Mouse (Mus musculus): ENCODE results near the gene Polr2c. TPM values are rescaled to one million over a fixed set of nuclear protein-coding genes. Genes with fewer than 3 reads are reported as not detected.

Gene Polr2c
- polyA plus RNA-seq, 1 experiment from 2014 or later, result 176 TPM

DNA sequence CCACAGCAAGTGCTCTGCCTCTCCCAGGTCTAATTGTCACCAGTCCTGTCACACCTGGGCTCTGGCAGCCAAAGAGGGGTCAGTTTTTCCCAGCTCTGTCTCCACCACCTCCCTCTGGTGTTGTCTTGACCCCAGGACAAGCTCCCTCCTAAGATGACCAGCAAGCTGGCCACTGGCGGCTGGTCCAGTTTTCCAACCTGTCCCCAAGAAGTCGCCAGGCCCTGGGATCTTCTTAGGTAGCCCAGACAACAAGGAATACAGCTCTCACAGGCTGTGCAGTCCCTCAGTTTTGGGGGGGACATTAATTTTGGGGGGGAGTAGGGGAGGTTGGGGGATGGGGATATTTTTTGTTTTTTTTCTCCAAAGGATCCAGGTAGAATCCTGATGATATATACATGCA is 15.3 kb downstream of the Polr2c start:
- DNase-seq (ENCODE audit: low spot score), result no peak
- H3K27ac ChIP-seq (replicated peaks), result no peak overlapping the region
- WGBS, result 71% methylated on average over 2 of the region's 2 CpGs
- peaks cover 72% of the 10 kb centered on the region for H3K4me1 ChIP-seq
- H3K9me3 ChIP-seq (replicated peaks), result no peaks in the 10 kb centered on the region
- no peak overlapping the region for H3K4me3 ChIP-seq
- H3K27me3 ChIP-seq (ENCODE audit: low read depth, poor library complexity, severe bottlenecking), result peaks cover 75% of the 10 kb centered on the region
- H3K36me3 ChIP-seq, result no peaks in the 10 kb centered on the region; the same call in 1 of the 2 replicates

- no peaks in the 10 kb centered on the region for H3K9me3 ChIP-seq (replicated peaks)
- peaks cover 61% of the 10 kb centered on the region for H3K4me1 ChIP-seq
- no peaks in the 10 kb centered on the region for H3K36me3 ChIP-seq
- H3K27ac ChIP-seq (replicated peaks), result no peak overlapping the region
- peaks cover 77% of the 10 kb centered on the region for H3K27me3 ChIP-seq (ENCODE audit: low read depth, poor library complexity, severe bottlenecking)
- 16% methylated on average over 6 of the region's 6 CpGs for WGBS
- peak; percentile 68 for DNase-seq (ENCODE audit: low spot score)
- H3K4me3 ChIP-seq, result 0 out of 2 replicates have a peak overlapping the region, but pooled peaks have one; percentile 0
Observed at GRCm38 (mm10) chr8:94874358-94874757, 17.1 kb downstream of the Polr2c start.

DNA sequence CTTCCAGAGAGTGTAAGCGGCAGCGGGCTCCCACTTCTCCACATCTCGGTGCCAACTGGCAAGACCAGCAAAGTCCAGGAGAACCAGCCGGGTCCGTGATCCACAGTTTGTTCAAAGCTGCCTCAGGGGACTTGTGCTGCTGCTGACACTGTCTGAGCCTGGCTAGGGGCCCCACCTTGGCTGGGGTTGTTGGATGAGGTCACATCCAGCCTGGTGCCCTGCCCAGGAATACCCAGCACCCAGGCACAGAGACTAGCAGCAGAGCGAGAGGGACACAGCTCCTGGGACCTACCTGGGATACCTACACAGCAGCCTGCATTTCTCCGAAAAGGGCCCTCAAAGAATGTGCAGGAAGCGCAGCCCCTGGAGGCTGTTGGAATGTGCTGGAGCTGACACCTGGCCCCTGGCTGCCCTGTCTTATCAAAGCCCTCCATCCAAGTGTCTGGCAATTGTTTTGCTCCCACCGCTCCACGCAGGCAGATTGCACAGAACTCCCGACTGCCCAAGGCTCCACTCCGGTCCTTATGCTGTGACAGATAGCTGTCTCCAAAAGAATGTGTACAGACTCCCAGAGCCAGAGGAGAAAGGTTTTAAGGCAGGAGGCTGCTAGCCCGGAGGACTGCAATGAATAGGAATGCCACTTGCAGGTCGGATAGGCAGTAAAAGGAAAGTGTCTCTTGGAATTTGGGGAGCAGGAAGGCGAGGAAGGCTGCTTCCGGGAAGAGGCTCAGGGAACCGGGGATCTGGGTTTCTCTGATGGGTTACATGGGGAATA is 18.0 kb downstream of the Polr2c start:
- 20% methylated on average over 17 of the region's 17 CpGs for WGBS
- Histone ChIP-seq H3K27me3 (ENCODE audit: low read depth, poor library complexity, severe bottlenecking) (peaks cover 68% of the 10 kb centered on the region), H3K4me3 (peak overlapping the region; percentile 69), H3K36me3 (no peaks in the 10 kb centered on the region), H3K27ac (replicated peaks) (peak overlapping the region; percentile 69; the same call in 1 of the 2 replicates), H3K9me3 (replicated peaks) (no peaks in the 10 kb centered on the region), H3K4me1 (peaks cover 52% of the 10 kb centered on the region)
- DNase-seq (ENCODE audit: low spot score), result no peak

GRCm38 (mm10) chr8:94875871-94876150 is 18.6 kb downstream of the Polr2c start:
- peak overlapping the region; percentile 69; the same call in 1 of the 2 replicates for H3K27ac ChIP-seq (replicated peaks)
- peaks cover 63% of the 10 kb centered on the region for H3K27me3 ChIP-seq (ENCODE audit: low read depth, poor library complexity, severe bottlenecking)
- H3K4me1 ChIP-seq, result peaks cover 46% of the 10 kb centered on the region
- under 1% methylated on average over 20 of the region's 20 CpGs for WGBS
- H3K9me3 ChIP-seq (replicated peaks), result no peaks in the 10 kb centered on the region
- peak overlapping the region; percentile 69 for H3K4me3 ChIP-seq
- H3K36me3 ChIP-seq, result no peaks in the 10 kb centered on the region
- no peak for DNase-seq (ENCODE audit: low spot score)

DNA sequence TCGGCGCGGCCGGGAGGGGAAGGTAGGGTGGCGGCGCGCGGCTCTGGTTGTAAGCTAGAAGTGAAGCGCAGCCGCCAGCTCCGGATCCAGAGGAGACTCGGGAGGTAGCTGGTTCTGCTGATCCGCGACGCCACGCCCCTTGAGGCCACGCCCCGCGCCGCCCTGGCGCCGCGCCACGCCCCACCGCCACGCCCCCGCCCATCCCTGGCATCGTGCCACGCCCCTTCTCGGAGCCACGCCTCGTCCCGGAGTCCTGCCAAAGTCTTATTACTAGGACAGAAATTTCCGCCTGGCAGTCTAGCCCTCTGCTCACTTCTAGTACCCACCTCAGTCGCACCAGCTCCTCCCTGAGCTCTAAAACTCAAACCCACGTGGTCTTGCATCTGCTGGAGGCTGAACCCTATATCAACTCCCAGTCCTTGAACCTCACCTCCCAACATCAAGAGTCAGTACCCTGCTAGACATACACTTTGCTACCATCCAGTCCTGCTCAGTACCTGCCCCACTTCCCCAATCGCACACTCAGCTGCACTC is 19.0 kb downstream of the Polr2c start, which contains the start of gene Dok4:
TSS of gene Dok4 (minus strand) at position 134 of the 534 bp plus-strand sequence.
- Histone ChIP-seq H3K36me3 (no peaks in the 10 kb centered on the region), H3K27me3 (ENCODE audit: low read depth, poor library complexity, severe bottlenecking) (peaks cover 60% of the 10 kb centered on the region), H3K27ac (replicated peaks) (peak within 1 kb of the TSS; percentile 69; the same call in 1 of the 2 replicates), H3K4me1 (peaks cover 42% of the 10 kb centered on the region), H3K4me3 (peak within 1 kb of the TSS; percentile 69), H3K9me3 (replicated peaks) (no peaks in the 10 kb centered on the region)
- WGBS, result 1% methylated on average over 37 of the region's 37 CpGs
- peak; percentile 90 for DNase-seq (ENCODE audit: low spot score)

GRCm38 (mm10) chr8:94876820-94877219 is 19.6 kb downstream of the Polr2c start:
- H3K4me1 ChIP-seq, result peaks cover 36% of the 10 kb centered on the region
- H3K9me3 ChIP-seq (replicated peaks), result no peaks in the 10 kb centered on the region
- WGBS, result 47% methylated on average over 3 of the region's 3 CpGs
- DNase-seq (ENCODE audit: low spot score), result no peak
- H3K4me3 ChIP-seq, result 0 out of 2 replicates have a peak overlapping the region, but pooled peaks have one; percentile 69
- no peak overlapping the region for H3K27ac ChIP-seq (replicated peaks)
- no peaks in the 10 kb centered on the region for H3K36me3 ChIP-seq
- H3K27me3 ChIP-seq (ENCODE audit: low read depth, poor library complexity, severe bottlenecking), result peaks cover 55% of the 10 kb centered on the region

DNA sequence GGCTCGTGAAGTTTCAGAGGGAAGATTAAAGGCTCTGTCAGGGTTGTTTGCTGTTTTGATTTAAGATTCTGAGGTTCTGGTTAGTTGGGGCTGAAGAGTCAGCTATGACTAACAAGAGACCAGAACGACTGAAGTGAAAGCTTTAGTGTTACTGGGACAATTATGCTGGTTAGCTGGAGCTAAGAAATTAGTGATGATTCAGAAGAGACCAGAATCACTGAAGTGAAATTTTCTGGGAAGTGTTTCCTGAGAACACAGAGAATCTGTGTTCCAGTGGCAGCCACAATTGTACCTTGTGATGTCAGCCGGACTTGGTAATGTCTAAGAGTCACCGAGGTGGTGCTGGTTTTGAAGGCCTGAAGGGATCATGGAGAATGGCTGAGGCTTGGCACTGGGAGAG is 23.5 kb downstream of the Polr2c start:
- Histone ChIP-seq H3K27ac (replicated peaks) (no peak overlapping the region), H3K4me1 (peaks cover 11% of the 10 kb centered on the region), H3K27me3 (ENCODE audit: low read depth, poor library complexity, severe bottlenecking) (peaks cover 19% of the 10 kb centered on the region), H3K4me3 (no peak overlapping the region), H3K36me3 (no peaks in the 10 kb centered on the region), H3K9me3 (replicated peaks) (no peaks in the 10 kb centered on the region)
- no peak for DNase-seq (ENCODE audit: low spot score)
- 82% methylated on average over 4 of the region's 4 CpGs for WGBS

- H3K4me1 ChIP-seq, result no peaks in the 10 kb centered on the region
- WGBS, result 44% methylated on average over 14 of the region's 14 CpGs
- no peak for DNase-seq (ENCODE audit: low spot score)
- no peak overlapping the region for H3K4me3 ChIP-seq
- H3K9me3 ChIP-seq (replicated peaks), result no peaks in the 10 kb centered on the region
- no peak overlapping the region for H3K27ac ChIP-seq (replicated peaks)
- H3K36me3 ChIP-seq, result no peaks in the 10 kb centered on the region
- H3K27me3 ChIP-seq (ENCODE audit: low read depth, poor library complexity, severe bottlenecking), result no peaks in the 10 kb centered on the region; the same call in 1 of the 2 replicates
Observed at GRCm38 (mm10) chr8:94888383-94889036, 31.3 kb downstream of the Polr2c start.

DNA sequence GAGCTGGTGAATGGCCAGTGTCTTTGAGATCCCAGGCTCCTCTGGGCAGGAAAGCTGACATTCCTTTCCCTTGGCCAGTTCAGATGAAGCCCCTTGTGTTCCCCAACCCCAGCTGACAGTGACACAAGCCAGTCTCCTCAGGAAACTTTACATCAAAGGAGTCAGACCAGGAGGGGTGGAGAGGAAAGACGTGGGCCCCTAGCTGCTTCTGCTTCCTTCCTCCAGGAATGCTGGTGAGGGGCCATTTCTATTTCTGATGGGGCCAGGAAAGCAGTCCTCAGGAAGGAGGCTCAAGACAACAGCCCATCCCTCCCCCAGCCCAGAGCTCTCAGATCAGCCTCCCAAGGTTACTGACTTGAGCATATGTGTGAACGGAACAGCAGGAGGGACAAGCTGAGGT is 35.7 kb downstream of the Polr2c start:
- Histone ChIP-seq H3K27me3 (ENCODE audit: low read depth, poor library complexity, severe bottlenecking) (no peaks in the 10 kb centered on the region; the same call in 1 of the 2 replicates), H3K27ac (replicated peaks) (no peak overlapping the region; the same call in 1 of the 2 replicates), H3K36me3 (no peaks in the 10 kb centered on the region), H3K9me3 (replicated peaks) (no peaks in the 10 kb centered on the region), H3K4me3 (no peak overlapping the region), H3K4me1 (no peaks in the 10 kb centered on the region)
- no peak for DNase-seq (ENCODE audit: low spot score)
- 48% methylated on average over 2 of the region's 2 CpGs for WGBS

DNA sequence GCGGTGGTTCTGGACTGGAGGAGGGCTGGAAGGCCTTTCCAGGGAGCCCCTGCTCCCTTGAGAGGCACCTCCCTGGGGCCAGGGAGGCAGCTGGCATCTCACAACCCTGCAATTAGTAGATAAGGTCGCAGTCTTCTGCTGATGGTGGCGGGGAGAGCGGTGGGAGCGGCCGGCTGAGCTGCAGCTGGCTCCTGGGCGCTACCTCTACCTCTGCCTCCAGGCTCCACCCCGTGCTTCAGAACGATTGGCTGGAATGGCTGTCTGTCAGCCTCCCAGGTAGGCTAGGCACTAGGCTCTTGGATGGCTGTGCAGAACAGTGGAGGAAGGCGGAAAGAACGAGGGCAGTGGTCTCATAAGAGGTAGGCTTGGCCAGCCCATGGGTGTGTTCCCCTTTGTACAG is 42.0 kb downstream of the Polr2c start:
- H3K4me1 ChIP-seq, result peaks cover 32% of the 10 kb centered on the region
- peaks cover 19% of the 10 kb centered on the region; the same call in 1 of the 2 replicates for H3K27me3 ChIP-seq (ENCODE audit: low read depth, poor library complexity, severe bottlenecking)
- H3K9me3 ChIP-seq (replicated peaks), result no peaks in the 10 kb centered on the region
- H3K4me3 ChIP-seq, result 0 out of 2 replicates have a peak overlapping the region, but pooled peaks have one; percentile 9
- no peak for DNase-seq (ENCODE audit: low spot score)
- WGBS, result 12% methylated on average over 11 of the region's 11 CpGs
- H3K27ac ChIP-seq (replicated peaks), result 0 out of 2 replicates have a peak overlapping the region, but pooled peaks have one; percentile 23
- H3K36me3 ChIP-seq, result peaks cover 10% of the 10 kb centered on the region; the same call in 1 of the 2 replicates

- Histone ChIP-seq H3K27me3 (ENCODE audit: low read depth, poor library complexity, severe bottlenecking) (peaks cover 19% of the 10 kb centered on the region; the same call in 1 of the 2 replicates), H3K9me3 (replicated peaks) (no peaks in the 10 kb centered on the region), H3K36me3 (peaks cover 23% of the 10 kb centered on the region), H3K4me3 (no peak overlapping the region), H3K27ac (replicated peaks) (peak overlapping the region; percentile 71), H3K4me1 (peaks cover 32% of the 10 kb centered on the region)
- no peak for DNase-seq (ENCODE audit: low spot score)
- 18% methylated on average over 6 of the region's 6 CpGs for WGBS
Observed at GRCm38 (mm10) chr8:94900617-94901016, 43.4 kb downstream of the Polr2c start.

DNA sequence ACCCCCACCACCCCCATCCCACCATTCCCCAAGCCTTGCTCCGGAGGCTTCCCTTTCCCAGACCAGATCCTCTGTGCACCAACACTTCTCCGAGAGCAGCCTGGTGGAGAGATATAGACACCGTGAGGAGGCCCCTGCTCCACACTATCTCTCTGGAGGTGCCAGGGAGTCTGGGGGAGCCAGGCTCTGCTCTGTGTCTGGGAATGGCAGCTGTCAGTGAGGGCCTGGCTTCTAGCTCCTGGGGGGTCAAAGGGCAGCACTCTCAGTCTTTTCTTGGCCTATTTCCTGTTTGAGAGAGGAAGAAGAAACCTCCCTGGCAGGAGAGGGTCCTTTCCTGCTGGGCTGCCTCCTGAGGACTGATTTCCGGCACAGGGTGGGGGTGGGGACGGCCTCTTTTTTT is 43.8 kb downstream of the Polr2c start:
- no peak for DNase-seq (ENCODE audit: low spot score)
- Histone ChIP-seq H3K4me1 (peaks cover 32% of the 10 kb centered on the region), H3K27me3 (ENCODE audit: low read depth, poor library complexity, severe bottlenecking) (peaks cover 19% of the 10 kb centered on the region; the same call in 1 of the 2 replicates), H3K36me3 (peaks cover 25% of the 10 kb centered on the region), H3K4me3 (no peak overlapping the region; the same call in 1 of the 2 replicates), H3K27ac (replicated peaks) (peak overlapping the region; percentile 71), H3K9me3 (replicated peaks) (no peaks in the 10 kb centered on the region)
- WGBS, result 19% methylated on average over 5 of the region's 5 CpGs
